Mouse (Mus musculus): Measurements from ENCODE around the gene Vmn1r62.
"Not testable (repeated sequence)": the region's sequence is repeated elsewhere in the genome, so short reads cannot be mapped to it uniquely, and the experiment has no call there.

Gene Vmn1r62

DNA sequence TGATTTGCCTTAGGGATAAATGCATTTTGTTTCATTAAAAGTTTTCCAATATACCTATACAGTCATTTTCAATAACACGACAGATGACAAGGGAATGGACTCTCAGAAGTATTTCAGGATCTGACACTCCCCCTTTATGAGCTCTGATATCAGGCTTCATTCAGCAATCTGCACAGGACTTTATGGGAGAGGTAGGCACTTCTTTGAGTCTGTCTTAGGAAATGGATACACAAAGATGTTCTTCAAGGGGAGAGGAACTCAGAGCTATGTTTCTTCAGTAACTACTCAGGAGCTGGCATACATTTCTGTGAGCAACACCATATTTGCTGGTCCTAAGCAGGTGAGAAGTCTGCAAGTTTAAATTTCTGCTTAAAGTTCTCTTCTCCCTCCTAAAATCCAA lies at the start of gene Vmn1r62:
Vmn1r62 (plus strand) TSS at position 301 of the 400 bp plus-strand sequence.
- CTCF ChIA-PET, POLR2A ChIA-PET: not testable (repeated sequence)
